Mouse (Mus musculus) E14TG2a.4 (cell line): ENCODE results near the gene Ghsr.

Source experiments
- CTCF ChIP-seq: conservative IDR thresholded peaks from 2 replicates; pipeline ENCODE4 v1.5.1; 2014; ENCODE audit warnings: low read length
- NANOG ChIP-seq: IDR thresholded peaks from 2 replicates; pipeline ENCODE4 v1.6.1; 2014; ENCODE audit warnings: borderline replicate concordance, low read length, mixed read lengths
- POU5F1 ChIP-seq: IDR thresholded peaks from 2 replicates; pipeline ENCODE4 v1.6.1; 2014; ENCODE audit warnings: low read length, borderline replicate concordance

DNA sequence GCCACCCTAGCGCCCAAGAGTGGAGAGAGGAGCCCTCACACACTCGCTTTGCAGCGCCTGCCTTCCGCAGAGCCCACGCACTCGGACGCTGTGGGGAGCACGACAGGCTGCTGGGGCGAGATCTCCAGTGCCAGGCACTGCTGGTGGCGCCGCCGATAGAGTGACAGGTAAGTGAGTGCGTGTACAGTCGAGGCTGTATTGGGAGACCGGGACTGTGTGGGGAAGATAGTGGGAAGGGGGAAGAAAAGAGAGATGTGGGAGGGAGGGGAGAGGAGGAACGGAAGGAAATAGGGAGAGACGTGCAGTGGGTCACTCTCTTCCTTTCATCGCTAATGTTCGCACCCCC, at the start of gene Ghsr:
- TF ChIP-seq CTCF (no peak), NANOG (no peak), POU5F1 (no peak)
